Mouse (Mus musculus) small intestine, adult 10 weeks (tissue): ENCODE results near the gene Tmem19. TPM values are rescaled to one million over a fixed set of nuclear protein-coding genes. Genes with fewer than 3 reads are reported as not detected.

Experiments used
- polyA plus RNA-seq: library from polyadenylated mRNA; stranded (reverse); fragments of 350-450 nt; fragmentation: Illumina TruSeq; extraction: RNeasy Lipid Tissue Mini Kit (QIAGEN cat#74804); gene quantifications from one replicate; pipeline ENCODE4 v1.2.3, GENCODE M21; 2014; ENCODE audit warnings: low replicate concordance

The Tmem19 gene
- 123 TPM for polyA plus RNA-seq

GRCm38 (mm10) chr10:115361840-115362622, at the start of gene Tmem19:
TSS of gene Tmem19 (minus strand) at chr10:115362501.

GRCm38 (mm10) chr10:115384221-115385017, 22.1 kb upstream of the Tmem19 start, which contains the start of the genes Thap2 and Zfc3h1:
TSS of gene Thap2 (minus strand) at chr10:115384443.
TSS of gene Zfc3h1 (plus strand) at chr10:115384959.

GRCm38 (mm10) chr10:115315473-115316171, 46.7 kb downstream of the Tmem19 start, which contains the start of gene Rab21:
TSS of gene Rab21 (minus strand) at chr10:115315594.

Other genes starting within 250 kb of the Tmem19 start
- not detected for gene Tph2, start 177.5 kb downstream of the Tmem19 start, polyA plus RNA-seq
- 139 TPM for gene Tbc1d15, start 111.0 kb downstream of the Tmem19 start, polyA plus RNA-seq
- 67.4 TPM for gene Rab21, start 46.9 kb downstream of the Tmem19 start, polyA plus RNA-seq
- gene Thap2, start 21.9 kb upstream of the Tmem19 start, polyA plus RNA-seq, result 36.9 TPM
- 359 TPM for gene Zfc3h1, start 22.5 kb upstream of the Tmem19 start, polyA plus RNA-seq
- not detected for gene A930009A15Rik, start 207.5 kb upstream of the Tmem19 start, polyA plus RNA-seq
- 16.4 TPM for gene Lgr5, start 225.3 kb upstream of the Tmem19 start, polyA plus RNA-seq